Mouse (Mus musculus) lung, postnatal 14 days (tissue): ENCODE measurements around the gene 7530416G11Rik.

Experiments used
- DNase-seq: peaks from one replicate; pipeline ENCODE4 v3.0.0; 2021

Gene 7530416G11Rik

DNA sequence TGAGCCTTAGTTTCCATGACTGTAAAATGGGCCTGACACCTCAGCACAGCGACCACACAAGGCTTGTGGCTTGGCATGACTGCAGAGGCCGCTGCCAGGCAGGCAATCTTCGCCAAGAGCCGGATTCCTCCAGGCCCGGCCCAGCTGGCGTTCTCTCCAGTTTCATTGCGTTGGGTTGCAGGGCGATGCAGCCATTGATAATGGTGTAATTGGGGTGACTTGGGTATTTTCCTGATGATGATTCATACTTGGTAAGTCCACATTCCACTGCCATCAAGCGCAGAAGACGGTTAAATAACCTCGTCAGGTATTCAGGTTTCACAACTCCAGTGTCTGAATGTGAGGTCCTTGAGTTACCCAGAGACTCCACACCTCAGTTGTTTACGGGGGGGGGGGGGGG is 23.7 kb downstream of the 7530416G11Rik start:
- DNase-seq = peak; percentile 27

- DNase-seq = peak; percentile 82
Observed at GRCm38 (mm10) chr15:85477584-85477983, 25.4 kb downstream of the 7530416G11Rik start.

- DNase-seq = no peak
Observed at GRCm38 (mm10) chr15:85474697-85475096, 28.3 kb downstream of the 7530416G11Rik start.

DNA sequence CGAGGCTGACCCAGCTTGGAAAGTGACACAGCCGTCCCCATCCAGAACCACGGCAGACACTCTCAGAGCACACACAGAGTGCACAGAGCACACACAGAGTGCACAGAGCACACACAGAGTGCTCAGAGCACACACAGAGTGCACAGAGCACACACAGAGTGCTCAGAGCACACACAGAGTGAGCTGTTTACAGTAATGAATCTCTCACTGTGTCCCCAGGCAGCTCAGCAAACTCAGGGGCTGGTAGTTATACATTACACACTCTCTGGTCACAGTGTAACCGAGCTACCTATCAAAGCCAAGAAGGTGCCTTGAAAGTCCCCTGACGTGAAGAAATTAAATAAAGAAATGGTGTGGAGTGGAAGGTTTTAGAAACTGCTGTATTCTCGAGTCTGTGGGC is 33.6 kb downstream of the 7530416G11Rik start:
- no peak for DNase-seq

DNA sequence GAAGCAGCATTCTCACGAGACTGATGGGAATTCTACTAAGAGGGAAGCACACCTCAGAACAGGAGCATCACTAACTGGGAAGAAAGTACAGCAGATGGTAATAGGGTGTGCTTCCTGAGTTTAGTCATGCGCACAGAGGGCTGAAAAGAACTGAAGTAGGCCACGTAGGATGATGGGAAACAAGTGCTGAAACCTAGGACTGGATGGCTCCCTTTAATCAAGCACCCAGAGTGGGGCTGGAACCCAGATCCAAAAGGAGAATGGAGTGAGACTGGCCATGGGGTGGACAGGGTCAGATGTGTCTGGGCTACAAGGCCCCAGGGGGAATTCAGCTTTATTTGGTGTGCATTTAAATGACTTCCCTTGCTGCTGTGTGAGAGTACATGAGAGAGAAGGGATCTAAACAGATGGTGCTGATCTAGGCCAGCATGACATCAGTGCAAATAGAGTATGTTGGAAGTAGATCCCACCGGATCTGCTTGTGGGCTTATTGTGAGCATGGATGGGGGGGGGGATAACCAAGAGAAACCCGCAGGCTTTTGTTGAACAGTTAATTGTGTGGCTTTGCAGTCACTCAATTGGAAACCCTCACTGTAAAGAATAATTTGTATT is 36.5 kb downstream of the 7530416G11Rik start:
- DNase-seq = no peak

- peak; percentile 17 for DNase-seq
Observed at GRCm38 (mm10) chr15:85464823-85465565, 38.0 kb downstream of the 7530416G11Rik start.

- DNase-seq = no peak
Observed at GRCm38 (mm10) chr15:85464190-85464589, 38.8 kb downstream of the 7530416G11Rik start.

DNA sequence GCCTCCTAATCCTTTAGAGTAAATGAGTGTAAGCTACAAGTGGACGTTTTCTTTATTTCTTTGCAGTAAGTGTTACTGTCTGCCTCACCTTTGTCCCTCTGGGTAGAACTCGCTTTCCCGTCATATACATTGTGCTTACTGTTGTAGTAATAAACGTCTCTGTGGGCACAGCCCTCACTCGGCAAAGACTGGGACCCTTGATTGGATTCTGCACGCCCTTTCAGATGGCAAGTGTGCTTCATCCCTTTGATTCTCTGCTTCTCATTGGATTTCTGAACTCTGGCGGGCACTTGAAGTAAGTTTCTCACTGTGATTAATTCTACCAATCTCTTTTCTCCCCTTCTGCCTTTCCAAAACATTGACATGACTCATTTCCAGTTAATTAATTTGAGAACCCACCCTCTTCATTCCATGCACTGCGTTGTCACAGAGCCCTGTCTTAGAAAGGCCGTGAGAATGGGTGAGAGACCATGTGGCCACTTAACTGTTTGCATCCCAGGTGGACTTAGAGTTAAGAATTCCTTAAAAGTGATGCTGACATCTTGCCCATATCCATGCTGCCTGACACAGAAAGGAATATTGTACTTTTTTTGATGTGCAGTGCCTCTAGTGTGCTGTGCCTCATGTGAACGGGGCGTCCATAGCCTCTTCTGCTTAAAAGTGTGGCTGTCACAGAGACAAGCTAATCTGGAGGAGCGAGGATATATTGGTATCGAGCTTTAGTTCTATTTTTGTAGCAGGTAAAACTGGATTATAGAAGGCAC is 39.8 kb downstream of the 7530416G11Rik start:
- no peak for DNase-seq

- DNase-seq = no peak
Observed at GRCm38 (mm10) chr15:85462138-85462537, 40.9 kb downstream of the 7530416G11Rik start.

- no peak for DNase-seq
Observed at GRCm38 (mm10) chr15:85461541-85461940, 41.5 kb downstream of the 7530416G11Rik start.

DNA sequence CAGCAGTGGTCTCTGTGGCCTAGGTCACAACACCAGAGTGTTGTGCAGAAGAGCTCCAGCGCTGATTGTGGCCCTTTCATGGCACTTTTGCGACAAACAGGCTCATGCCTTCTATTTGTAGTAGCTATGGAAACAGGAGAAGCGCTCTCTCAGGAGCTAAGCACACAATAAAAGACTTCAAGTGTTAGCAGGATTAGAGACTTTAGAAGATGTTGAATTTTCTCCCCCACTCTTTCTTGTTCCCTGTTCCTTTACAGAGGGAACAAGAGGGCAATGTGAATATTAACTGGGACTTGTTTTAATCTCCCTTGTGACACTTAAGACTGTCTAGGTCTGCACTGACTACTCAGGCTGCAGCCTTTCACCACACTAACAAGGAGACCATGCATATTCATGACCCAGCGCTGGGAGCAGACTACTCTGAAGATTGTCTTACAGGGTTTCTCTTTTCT is 44.4 kb downstream of the 7530416G11Rik start:
- no peak for DNase-seq

- DNase-seq = no peak
Observed at GRCm38 (mm10) chr15:85457838-85458237, 45.2 kb downstream of the 7530416G11Rik start.

- DNase-seq = no peak
Observed at GRCm38 (mm10) chr15:85456891-85457290, 46.1 kb downstream of the 7530416G11Rik start.

DNA sequence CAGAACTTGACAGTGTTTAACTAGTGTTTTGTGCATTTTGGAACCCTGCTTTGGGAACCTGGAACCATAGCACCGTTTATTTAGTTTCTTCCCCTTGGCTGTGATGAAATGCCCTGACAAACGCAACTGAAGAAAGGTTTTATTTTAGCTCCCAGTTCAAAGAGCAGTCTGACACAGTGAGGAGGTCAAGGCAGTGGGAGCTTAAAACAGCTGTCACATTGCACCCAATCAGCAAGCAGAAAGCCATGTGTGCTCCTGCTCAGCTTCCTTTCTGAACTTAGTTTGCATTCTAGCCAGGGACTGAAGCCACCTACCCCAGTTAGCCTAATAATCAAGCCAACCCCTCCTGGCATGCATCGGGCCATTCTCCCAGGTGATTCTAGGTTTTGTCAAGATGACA is 56.4 kb downstream of the 7530416G11Rik start:
- DNase-seq = no peak
